Mouse (Mus musculus) forebrain, embryonic 12.5 days (tissue): Measurements from ENCODE around the gene Rbfox3. TPM values are rescaled to one million over a fixed set of nuclear protein-coding genes. Genes with fewer than 3 reads are reported as not detected.

Experiments used
- ATAC-seq: fragments of 200-750 bp; cut with Nextera tagmentation; 2 replicates; pipeline ENCODE4 v1.8.0; 2017; ENCODE audit warnings: moderate TSS enrichment; ENCODE audit not compliant: low FRiP score
- H3K27ac ChIP-seq: fragments of 300-500 bp; sonication (generic); 2 replicates; pipeline ENCODE4 v1.5.1; 2016; ENCODE audit warnings: mild to moderate bottlenecking
- H3K27me3 ChIP-seq: fragments of 300-500 bp; sonication (generic); 2 replicates; pipeline ENCODE4 v1.6.1; 2016; ENCODE audit warnings: mild to moderate bottlenecking
- H3K36me3 ChIP-seq: fragments of 300-500 bp; sonication (generic); replicated peaks from 2 replicates; pipeline ENCODE4 v1.6.1; 2016; ENCODE audit warnings: mild to moderate bottlenecking
- H3K4me1 ChIP-seq: fragments of 300-500 bp; sonication (generic); 2 replicates; pipeline ENCODE4 v1.6.1; 2016
- H3K4me2 ChIP-seq: fragments of 300-500 bp; sonication (generic); 2 replicates; pipeline ENCODE4 v1.6.1; 2016; ENCODE audit warnings: mild to moderate bottlenecking, moderate library complexity
- H3K4me3 ChIP-seq: fragments of 300-500 bp; sonication (generic); replicated peaks from 2 replicates; pipeline ENCODE4 v1.5.1; 2016; ENCODE audit warnings: mild to moderate bottlenecking
- H3K9ac ChIP-seq: fragments of 300-500 bp; sonication (generic); 2 replicates; pipeline ENCODE4 v1.6.1; 2016; ENCODE audit warnings: mild to moderate bottlenecking
- H3K9me3 ChIP-seq: fragments of 300-500 bp; sonication (generic); 2 replicates; pipeline ENCODE4 v1.6.1; 2016
- WGBS: fragments of 180-500 bp; shearing (Covaris S2); methylation state at CpG from one replicate; pipeline ENCODE4 v1.1.7; 2016; 5-methylcytosine and 5-hydroxymethylcytosine counted together
- polyA plus RNA-seq: library from polyadenylated mRNA; unstranded; fragments of >200 nt; fragmentation: Nextera tagmentation; extraction: Ambion mirVana; gene quantifications from 2 replicates; pipeline ENCODE4 v1.2.1, GENCODE M21; 2016

Gene Rbfox3
- polyA plus RNA-seq, 1 experiment from 2014 or later: 19.6 TPM

- ATAC-seq: no peak
Measured at GRCm38 (mm10) chr11:118475496-118476083, 435.8 kb downstream of the Rbfox3 start.

GRCm38 (mm10) chr11:118473842-118474500 lies 437.4 kb downstream of the Rbfox3 start:
- Histone ChIP-seq H3K27ac (no peak overlapping the region), H3K4me3 (no peak overlapping the region), H3K27me3 (no peaks in the 10 kb centered on the region; the same call in 1 of the 2 replicates), H3K9ac (no peak overlapping the region), H3K4me1 (peaks cover 22% of the 10 kb centered on the region), H3K9me3 (no peaks in the 10 kb centered on the region), H3K4me2 (no peak overlapping the region), H3K36me3 (no peaks in the 10 kb centered on the region)
- 84% methylated on average over 6 of the region's 6 CpGs for WGBS
- no peak for ATAC-seq

More at GRCm38 (mm10) chr11:118475496-118476083, 435.8 kb downstream of the Rbfox3 start:
- H3K27ac ChIP-seq: no peak overlapping the region
- H3K9me3 ChIP-seq: no peaks in the 10 kb centered on the region
- H3K4me1 ChIP-seq: peaks cover 11% of the 10 kb centered on the region
- H3K36me3 ChIP-seq: no peaks in the 10 kb centered on the region
- no peaks in the 10 kb centered on the region; the same call in 1 of the 2 replicates for H3K27me3 ChIP-seq
- H3K9ac ChIP-seq: no peak overlapping the region
- no peak overlapping the region for H3K4me2 ChIP-seq
- 91% methylated on average over 7 of the region's 7 CpGs for WGBS
- no peak overlapping the region for H3K4me3 ChIP-seq

- H3K4me3 ChIP-seq: no peak overlapping the region
- WGBS: 95% methylated on average over 1 of the region's 1 CpGs
- ATAC-seq: no peak
Measured at GRCm38 (mm10) chr11:118473161-118473560, 438.2 kb downstream of the Rbfox3 start.

GRCm38 (mm10) chr11:118471676-118472075 lies 439.7 kb downstream of the Rbfox3 start:
- Histone ChIP-seq H3K9me3 (no peaks in the 10 kb centered on the region), H3K27ac (no peak overlapping the region), H3K27me3 (no peaks in the 10 kb centered on the region; the same call in 1 of the 2 replicates), H3K9ac (no peak overlapping the region), H3K4me3 (no peak overlapping the region), H3K4me2 (no peak overlapping the region), H3K36me3 (no peaks in the 10 kb centered on the region), H3K4me1 (peaks cover 14% of the 10 kb centered on the region)
- 80% methylated on average over 13 of the region's 13 CpGs for WGBS
- ATAC-seq: no peak

More at GRCm38 (mm10) chr11:118473161-118473560, 438.2 kb downstream of the Rbfox3 start:
- Histone ChIP-seq H3K4me1 (peaks cover 22% of the 10 kb centered on the region), H3K27me3 (no peaks in the 10 kb centered on the region; the same call in 1 of the 2 replicates), H3K27ac (no peak overlapping the region), H3K9me3 (no peaks in the 10 kb centered on the region), H3K4me2 (no peak overlapping the region), H3K9ac (no peak overlapping the region), H3K36me3 (no peaks in the 10 kb centered on the region)

GRCm38 (mm10) chr11:118470234-118470966 lies 441.0 kb downstream of the Rbfox3 start:
- no peaks in the 10 kb centered on the region; the same call in 1 of the 2 replicates for H3K27me3 ChIP-seq
- no peak overlapping the region; the same call in 1 of the 2 replicates for H3K9ac ChIP-seq
- H3K9me3 ChIP-seq: no peaks in the 10 kb centered on the region
- peaks cover 14% of the 10 kb centered on the region for H3K4me1 ChIP-seq
- no peaks in the 10 kb centered on the region for H3K36me3 ChIP-seq
- 47% methylated on average over 12 of the region's 12 CpGs for whole genome bisulfite sequencing
- 0 out of 2 replicates have a peak overlapping the region, but pooled peaks have one; percentile 53 for H3K27ac ChIP-seq
- no peak overlapping the region for H3K4me2 ChIP-seq
- ATAC-seq: no peak
- H3K4me3 ChIP-seq: no peak overlapping the region

- 88% methylated on average over 10 of the region's 10 CpGs for WGBS
- H3K4me3 ChIP-seq: no peak overlapping the region
- no peaks in the 10 kb centered on the region for H3K9me3 ChIP-seq
- ATAC-seq: no peak
- no peak overlapping the region for H3K9ac ChIP-seq
- H3K27ac ChIP-seq: 0 out of 2 replicates have a peak overlapping the region, but pooled peaks have one; percentile 53
- H3K4me2 ChIP-seq: no peak overlapping the region
- H3K4me1 ChIP-seq: peaks cover 14% of the 10 kb centered on the region
- H3K27me3 ChIP-seq: no peaks in the 10 kb centered on the region; the same call in 1 of the 2 replicates
- H3K36me3 ChIP-seq: no peaks in the 10 kb centered on the region
Measured at GRCm38 (mm10) chr11:118469509-118470160, 441.8 kb downstream of the Rbfox3 start.

GRCm38 (mm10) chr11:118467441-118468035 lies 443.9 kb downstream of the Rbfox3 start:
- Histone ChIP-seq H3K4me1 (peaks cover 14% of the 10 kb centered on the region), H3K27me3 (no peaks in the 10 kb centered on the region), H3K4me3 (no peak overlapping the region), H3K27ac (no peak overlapping the region), H3K9me3 (no peaks in the 10 kb centered on the region), H3K4me2 (no peak overlapping the region), H3K36me3 (no peaks in the 10 kb centered on the region), H3K9ac (no peak overlapping the region)
- 55% methylated on average over 11 of the region's 11 CpGs for WGBS
- ATAC-seq: no peak

- 0 out of 2 replicates have a peak, but pooled peaks cover 3% of the 10 kb centered on the region for H3K9me3 ChIP-seq
- ATAC-seq: no peak
- no peak overlapping the region for H3K27ac ChIP-seq
- 55% methylated on average over 6 of the region's 6 CpGs for WGBS
- H3K36me3 ChIP-seq: no peaks in the 10 kb centered on the region
- H3K27me3 ChIP-seq: 0 out of 2 replicates have a peak, but pooled peaks cover 3% of the 10 kb centered on the region
- H3K4me1 ChIP-seq: no peaks in the 10 kb centered on the region
- H3K4me2 ChIP-seq: no peak overlapping the region
- H3K4me3 ChIP-seq: no peak overlapping the region
- no peak overlapping the region for H3K9ac ChIP-seq
Measured at GRCm38 (mm10) chr11:118460280-118460679, 451.1 kb downstream of the Rbfox3 start.

DNA sequence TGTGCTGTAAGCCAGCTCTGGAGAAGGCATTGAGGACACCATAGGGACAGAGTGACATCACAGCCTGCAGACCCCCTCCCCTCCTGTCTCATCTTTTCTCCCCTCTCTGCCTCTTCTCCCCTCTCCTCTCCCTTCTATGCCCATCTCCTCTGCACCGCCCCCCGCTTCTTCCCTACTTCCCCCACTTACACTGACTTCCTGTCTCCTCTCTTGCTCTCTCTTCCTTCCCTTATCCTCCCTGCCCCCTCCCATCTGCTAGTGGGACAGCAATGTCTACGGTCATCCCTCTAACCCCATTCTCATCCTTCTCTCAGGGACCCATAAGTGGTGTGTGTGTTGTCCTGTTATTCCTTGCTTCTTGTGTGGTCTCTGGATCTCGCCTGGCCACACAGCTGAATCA lies 451.9 kb downstream of the Rbfox3 start:
- no peak overlapping the region for H3K27ac ChIP-seq
- 81% methylated on average over 4 of the region's 4 CpGs for WGBS

DNA sequence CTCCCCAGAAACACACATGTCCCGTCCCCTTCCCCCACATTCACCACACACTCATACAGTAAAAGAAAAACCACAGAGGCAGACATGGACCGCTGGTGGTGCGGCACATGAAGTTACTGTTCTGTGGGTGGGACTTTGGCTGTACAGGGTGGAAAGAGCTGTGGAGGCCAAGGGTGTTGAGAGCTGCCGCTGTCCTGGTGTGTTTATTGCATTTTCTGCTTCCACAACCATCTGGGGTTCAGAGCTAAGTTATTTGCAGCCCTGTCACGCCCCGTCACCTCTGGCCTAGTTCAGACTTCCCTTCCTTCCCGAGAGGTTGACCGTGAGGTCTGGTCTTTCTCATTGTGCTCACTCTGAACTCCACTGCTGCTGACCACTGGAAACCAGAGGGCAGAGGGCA lies 452.3 kb downstream of the Rbfox3 start:
- Histone ChIP-seq H3K4me2 (no peak overlapping the region), H3K9me3 (0 out of 2 replicates have a peak, but pooled peaks cover 3% of the 10 kb centered on the region), H3K4me1 (no peaks in the 10 kb centered on the region), H3K27ac (no peak overlapping the region), H3K36me3 (no peaks in the 10 kb centered on the region), H3K9ac (no peak overlapping the region), H3K27me3 (0 out of 2 replicates have a peak, but pooled peaks cover 3% of the 10 kb centered on the region), H3K4me3 (no peak overlapping the region)
- 73% methylated on average over 8 of the region's 8 CpGs for WGBS
- ATAC-seq: no peak

More for the DNA sequence above, 451.9 kb downstream of the Rbfox3 start:
- no peak overlapping the region for H3K9ac ChIP-seq
- H3K4me3 ChIP-seq: no peak overlapping the region
- H3K27me3 ChIP-seq: 0 out of 2 replicates have a peak, but pooled peaks cover 3% of the 10 kb centered on the region
- no peaks in the 10 kb centered on the region for H3K4me1 ChIP-seq
- H3K4me2 ChIP-seq: no peak overlapping the region
- H3K9me3 ChIP-seq: 0 out of 2 replicates have a peak, but pooled peaks cover 3% of the 10 kb centered on the region
- no peaks in the 10 kb centered on the region for H3K36me3 ChIP-seq
- no peak for ATAC-seq

GRCm38 (mm10) chr11:118456937-118457336 lies 454.5 kb downstream of the Rbfox3 start:
- WGBS: 79% methylated on average over 11 of the region's 11 CpGs
- no peak for ATAC-seq

More at GRCm38 (mm10) chr11:118456937-118457336, 454.5 kb downstream of the Rbfox3 start:
- Histone ChIP-seq H3K4me1 (no peaks in the 10 kb centered on the region), H3K4me3 (no peak overlapping the region), H3K9me3 (0 out of 2 replicates have a peak, but pooled peaks cover 3% of the 10 kb centered on the region), H3K4me2 (no peak overlapping the region), H3K27ac (no peak overlapping the region), H3K27me3 (0 out of 2 replicates have a peak, but pooled peaks cover 3% of the 10 kb centered on the region), H3K9ac (no peak overlapping the region), H3K36me3 (no peaks in the 10 kb centered on the region)
